8 mouse cellular contexts compared by ENCODE assay signal in the genomic region with DNA sequence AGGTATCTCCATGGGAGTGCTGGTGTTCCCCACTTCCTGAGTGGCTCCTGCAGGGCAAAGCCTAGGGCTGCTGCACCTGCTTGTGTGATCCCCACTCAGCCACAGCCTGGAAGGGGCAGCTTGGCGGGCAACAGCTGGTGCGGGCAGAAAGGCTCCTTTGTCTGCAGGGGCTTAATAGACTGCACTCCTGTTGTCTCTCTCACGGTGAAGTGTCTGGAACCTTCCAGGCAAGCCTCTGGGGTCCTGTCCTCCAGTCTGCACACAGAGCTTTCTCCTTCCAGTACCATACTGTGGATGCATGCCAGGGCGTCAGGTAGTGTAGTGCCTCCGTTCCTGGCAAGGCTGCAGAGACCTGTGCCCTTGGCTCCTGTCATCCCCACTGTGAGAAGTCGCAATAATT. TPM values are rescaled to one million over a fixed set of nuclear protein-coding genes. Genes with fewer than 3 reads are reported as not detected.
DNase-seq lines count a peak whose midpoint lies in the region; ATAC-seq and TF ChIP-seq lines count a peak whose summit lies in the region.

No protein-coding gene starts in this region.

- ATAC-seq in kidney, embryonic 16.5 days (ENCODE audit: low FRiP score, low TSS enrichment): no peak
- no peak for ATAC-seq in embryonic facial prominence, embryonic 11.5 days (replicated peaks; ENCODE audit: insufficient number of reproducible peaks, low FRiP score, low TSS enrichment, low read depth)
- no peak for ATAC-seq in hindbrain, postnatal 0 days
- ATAC-seq in neural tube, embryonic 12.5 days (ENCODE audit: low FRiP score, low read depth): no peak
- ATAC-seq in megakaryocyte progenitor cell, adult 5-6 weeks (replicated peaks; ENCODE audit: poor library complexity): no peak

- no peak overlapping the region for H3K27ac ChIP-seq in kidney, embryonic 16.5 days (ENCODE audit: low read length)
- no peak overlapping the region for H3K27ac ChIP-seq in embryonic facial prominence, embryonic 11.5 days (replicated peaks; ENCODE audit: low read depth, low read length)
- no peak overlapping the region for H3K27ac ChIP-seq in hindbrain, postnatal 0 days
- H3K27ac ChIP-seq in neural tube, embryonic 12.5 days: 0 out of 2 replicates have a peak overlapping the region, but pooled peaks have one; percentile 27

- H3K9ac ChIP-seq in kidney, embryonic 16.5 days (replicated peaks; ENCODE audit: low read length): peak overlapping the region; percentile 95; the same call in 1 of the 2 replicates
- peak overlapping the region; percentile 37 for H3K9ac ChIP-seq in embryonic facial prominence, embryonic 11.5 days (replicated peaks; ENCODE audit: low read length)
- H3K9ac ChIP-seq in hindbrain, postnatal 0 days (replicated peaks; ENCODE audit: low read length): peak overlapping the region; percentile 85; the same call in 1 of the 2 replicates
- H3K9ac ChIP-seq in neural tube, embryonic 12.5 days: peak overlapping the region; percentile 83

- no peak for TF ChIP-seq CTCF in hindbrain, postnatal 0 days (IDR thresholded peaks at IDR 0.05; ENCODE audit: low read depth)

- no peaks in the 10 kb centered on the region for H3K9me3 ChIP-seq in kidney, embryonic 16.5 days (ENCODE audit: low read length)
- H3K9me3 ChIP-seq in embryonic facial prominence, embryonic 11.5 days (replicated peaks; ENCODE audit: control insufficient read depth, low read length): no peaks in the 10 kb centered on the region
- H3K9me3 ChIP-seq in hindbrain, postnatal 0 days (ENCODE audit: low read length): no peaks in the 10 kb centered on the region
- H3K9me3 ChIP-seq in neural tube, embryonic 12.5 days: no peaks in the 10 kb centered on the region

- no peaks in the 10 kb centered on the region for H3K27me3 ChIP-seq in kidney, embryonic 16.5 days (ENCODE audit: insufficient read depth, low read length)
- H3K27me3 ChIP-seq in embryonic facial prominence, embryonic 11.5 days (ENCODE audit: control insufficient read depth, insufficient read depth, low read length): no peaks in the 10 kb centered on the region
- no peaks in the 10 kb centered on the region for H3K27me3 ChIP-seq in hindbrain, postnatal 0 days (ENCODE audit: insufficient read depth, low read length)
- H3K27me3 ChIP-seq in neural tube, embryonic 12.5 days (replicated peaks): no peaks in the 10 kb centered on the region

- 0 out of 2 replicates have a peak overlapping the region, but pooled peaks have one; percentile 7 for H3K4me3 ChIP-seq in kidney, embryonic 16.5 days (ENCODE audit: low read length)
- H3K4me3 ChIP-seq in embryonic facial prominence, embryonic 11.5 days (ENCODE audit: low read depth, low read length): 0 out of 2 replicates have a peak overlapping the region, but pooled peaks have one; percentile 15
- peak overlapping the region; percentile 63; the same call in 1 of the 2 replicates for H3K4me3 ChIP-seq in hindbrain, postnatal 0 days (ENCODE audit: low read length)
- peak overlapping the region; percentile 90 for H3K4me3 ChIP-seq in neural tube, embryonic 12.5 days

- H3K36me3 ChIP-seq in kidney, embryonic 16.5 days (ENCODE audit: insufficient read depth, low read length): peaks cover 33% of the 10 kb centered on the region
- peaks cover 4% of the 10 kb centered on the region for H3K36me3 ChIP-seq in embryonic facial prominence, embryonic 11.5 days (replicated peaks; ENCODE audit: control insufficient read depth, insufficient read depth, low read depth, low read length)
- peaks cover 3% of the 10 kb centered on the region for H3K36me3 ChIP-seq in hindbrain, postnatal 0 days (ENCODE audit: insufficient read depth, low read length)
- peaks cover 30% of the 10 kb centered on the region for H3K36me3 ChIP-seq in neural tube, embryonic 12.5 days

- 78% methylated on average over 6 of the region's 6 CpGs for WGBS in kidney, embryonic 16.5 days
- 67% methylated on average over 6 of the region's 6 CpGs for WGBS in embryonic facial prominence, embryonic 11.5 days
- 40% methylated on average over 6 of the region's 6 CpGs for WGBS in hindbrain, postnatal 0 days
- 52% methylated on average over 6 of the region's 6 CpGs for WGBS in neural tube, embryonic 12.5 days

- no peak for DNase-seq in kidney, adult 8-10 months
- no peak for DNase-seq in embryonic facial prominence, embryonic 11.5 days (ENCODE audit: low spot score)
- DNase-seq in hindbrain, postnatal 0 days (ENCODE audit: low spot score): peak; percentile 41
- no peak for DNase-seq in layer of hippocampus, postnatal 25 days (ENCODE audit: extremely low spot score in 1 of 2, low spot score in 1 of 2)
- no peak for DNase-seq in lung, postnatal 25 days (ENCODE audit: low spot score)

- H3K4me2 ChIP-seq in kidney, embryonic 16.5 days (replicated peaks; ENCODE audit: low read depth, low read length): peak overlapping the region; percentile 97
- H3K4me2 ChIP-seq in embryonic facial prominence, embryonic 11.5 days (ENCODE audit: low read depth, low read length): peak overlapping the region; percentile 86
- H3K4me2 ChIP-seq in hindbrain, postnatal 0 days (ENCODE audit: low read depth, low read length): peak overlapping the region; percentile 90
- H3K4me2 ChIP-seq in neural tube, embryonic 12.5 days (replicated peaks): peak overlapping the region; percentile 99

- H3K4me1 ChIP-seq in kidney, embryonic 16.5 days (ENCODE audit: insufficient read depth, low read length): peaks cover 38% of the 10 kb centered on the region
- H3K4me1 ChIP-seq in embryonic facial prominence, embryonic 11.5 days (ENCODE audit: control insufficient read depth, insufficient read depth, low read length): peaks cover 13% of the 10 kb centered on the region
- peaks cover 21% of the 10 kb centered on the region for H3K4me1 ChIP-seq in hindbrain, postnatal 0 days (ENCODE audit: insufficient read depth, low read length)
- peaks cover 39% of the 10 kb centered on the region for H3K4me1 ChIP-seq in neural tube, embryonic 12.5 days

RNA-seq across cellular contexts. Expression of a gene that starts 2.9 kb away (rescaled TPM):
- 18.2 and 20.2 TPM in 2 replicates for polyA plus RNA-seq in kidney, embryonic 16.5 days (2015; fragmentation: Nextera tagmentation; extraction: Ambion mirVana)
- polyA plus RNA-seq in embryonic facial prominence, embryonic 11.5 days (2014; fragmentation: Nextera tagmentation; extraction: Ambion mirVana): 16.6 and 18.5 TPM in 2 replicates
- 86.4 and 86.6 TPM in 2 replicates for total RNA-seq in hindbrain, postnatal 0 days (2014; rRNA removed)
- polyA plus RNA-seq in hindbrain, postnatal 0 days (2015; fragmentation: Nextera tagmentation; extraction: Ambion mirVana): 13.9 and 15.0 TPM in 2 replicates
- 17.4 and 23.9 TPM in 2 replicates for polyA plus RNA-seq in neural tube, embryonic 12.5 days (2016; fragmentation: Nextera tagmentation; extraction: Ambion mirVana)
- 10 to 100 TPM; 89.1 to 94.3 TPM for total RNA-seq in layer of hippocampus, postnatal 25 days (2021)
- 71.7 and 81.1 TPM in 2 replicates for total RNA-seq in megakaryocyte progenitor cell, adult 5-6 weeks (2015)
- total RNA-seq in megakaryocyte progenitor cell, adult 5-6 weeks (2017): 159 and 172 TPM in 2 replicates

RNA-seq across cellular contexts. Expression of a gene that starts 13.2 kb away (rescaled TPM):
- polyA plus RNA-seq in kidney, embryonic 16.5 days (2015; fragmentation: Nextera tagmentation; extraction: Ambion mirVana): 16.1 and 17.6 TPM in 2 replicates
- 5.6 and 6.6 TPM in 2 replicates for polyA plus RNA-seq in embryonic facial prominence, embryonic 11.5 days (2014; fragmentation: Nextera tagmentation; extraction: Ambion mirVana)
- total RNA-seq in hindbrain, postnatal 0 days (2014; rRNA removed): 22.8 and 23.7 TPM in 2 replicates
- 6.9 and 7.8 TPM in 2 replicates for polyA plus RNA-seq in hindbrain, postnatal 0 days (2015; fragmentation: Nextera tagmentation; extraction: Ambion mirVana)
- polyA plus RNA-seq in neural tube, embryonic 12.5 days (2016; fragmentation: Nextera tagmentation; extraction: Ambion mirVana): 15.1 and 15.4 TPM in 2 replicates
- 10 to 100 TPM; 14.5 to 22.0 TPM for total RNA-seq in layer of hippocampus, postnatal 25 days (2021)
- total RNA-seq in megakaryocyte progenitor cell, adult 5-6 weeks (2015): 16.9 and 19.5 TPM in 2 replicates
- 19.1 and 24.0 TPM in 2 replicates for total RNA-seq in megakaryocyte progenitor cell, adult 5-6 weeks (2017)

RNA-seq across cellular contexts. Expression of a gene that starts 19.9 kb away (rescaled TPM):
- polyA plus RNA-seq in kidney, embryonic 16.5 days (2015; fragmentation: Nextera tagmentation; extraction: Ambion mirVana): 676 and 688 TPM in 2 replicates
- 360 and 371 TPM in 2 replicates for polyA plus RNA-seq in embryonic facial prominence, embryonic 11.5 days (2014; fragmentation: Nextera tagmentation; extraction: Ambion mirVana)
- 273 and 303 TPM in 2 replicates for total RNA-seq in hindbrain, postnatal 0 days (2014; rRNA removed)
- 733 and 736 TPM in 2 replicates for polyA plus RNA-seq in hindbrain, postnatal 0 days (2015; fragmentation: Nextera tagmentation; extraction: Ambion mirVana)
- polyA plus RNA-seq in neural tube, embryonic 12.5 days (2016; fragmentation: Nextera tagmentation; extraction: Ambion mirVana): 396 and 422 TPM in 2 replicates
- total RNA-seq in layer of hippocampus, postnatal 25 days (2021): 100 to 1,000 TPM; 338 to 391 TPM
- total RNA-seq in megakaryocyte progenitor cell, adult 5-6 weeks (2015): 187 and 199 TPM in 2 replicates
- 37.6 and 39.3 TPM in 2 replicates for total RNA-seq in megakaryocyte progenitor cell, adult 5-6 weeks (2017)

RNA-seq across cellular contexts. Expression of a gene that starts 22.1 kb away (rescaled TPM):
- polyA plus RNA-seq in kidney, embryonic 16.5 days (2015; fragmentation: Nextera tagmentation; extraction: Ambion mirVana): 6.4 and 7.3 TPM in 2 replicates
- 6.8 and 9.0 TPM in 2 replicates for polyA plus RNA-seq in embryonic facial prominence, embryonic 11.5 days (2014; fragmentation: Nextera tagmentation; extraction: Ambion mirVana)
- 270 and 288 TPM in 2 replicates for total RNA-seq in hindbrain, postnatal 0 days (2014; rRNA removed)
- polyA plus RNA-seq in hindbrain, postnatal 0 days (2015; fragmentation: Nextera tagmentation; extraction: Ambion mirVana): 95.5 and 106 TPM in 2 replicates
- 26.5 and 27.3 TPM in 2 replicates for polyA plus RNA-seq in neural tube, embryonic 12.5 days (2016; fragmentation: Nextera tagmentation; extraction: Ambion mirVana)
- 100 to 1,000 TPM; 399 to 401 TPM for total RNA-seq in layer of hippocampus, postnatal 25 days (2021)
- 3.8 and 4.8 TPM in 2 replicates for total RNA-seq in megakaryocyte progenitor cell, adult 5-6 weeks (2015)
- total RNA-seq in megakaryocyte progenitor cell, adult 5-6 weeks (2017): 2.0 and 2.2 TPM in 2 replicates

RNA-seq across cellular contexts. Expression of a gene that starts 29.5 kb away (rescaled TPM):
- polyA plus RNA-seq in kidney, embryonic 16.5 days (2015; fragmentation: Nextera tagmentation; extraction: Ambion mirVana): 15.9 and 16.8 TPM in 2 replicates
- polyA plus RNA-seq in embryonic facial prominence, embryonic 11.5 days (2014; fragmentation: Nextera tagmentation; extraction: Ambion mirVana): 60.3 and 62.1 TPM in 2 replicates
- 146 and 172 TPM in 2 replicates for total RNA-seq in hindbrain, postnatal 0 days (2014; rRNA removed)
- 14.7 and 15.8 TPM in 2 replicates for polyA plus RNA-seq in hindbrain, postnatal 0 days (2015; fragmentation: Nextera tagmentation; extraction: Ambion mirVana)
- polyA plus RNA-seq in neural tube, embryonic 12.5 days (2016; fragmentation: Nextera tagmentation; extraction: Ambion mirVana): 40.8 and 45.1 TPM in 2 replicates
- 10 to 100 TPM; 61.4 to 82.4 TPM for total RNA-seq in layer of hippocampus, postnatal 25 days (2021)
- 21.4 and 22.2 TPM in 2 replicates for total RNA-seq in megakaryocyte progenitor cell, adult 5-6 weeks (2015)
- 12.7 and 17.9 TPM in 2 replicates for total RNA-seq in megakaryocyte progenitor cell, adult 5-6 weeks (2017)

Comparison
In these comparisons a context has a peak if more than half of its experiments do, and no peak if none do; other contexts are left out.
1. H3K4me3 ChIP-seq: peak in every context shown above with its lines; median percentile 90 in neural tube, embryonic 12.5 days; 63 in hindbrain, postnatal 0 days; 15 in embryonic facial prominence, embryonic 11.5 days; 7 in kidney, embryonic 16.5 days.
2. H3K9ac ChIP-seq: peak in every context shown above with its lines; median percentile 95 in kidney, embryonic 16.5 days; 85 in hindbrain, postnatal 0 days; 83 in neural tube, embryonic 12.5 days; 37 in embryonic facial prominence, embryonic 11.5 days.